Mouse (Mus musculus): ENCODE measurements around the gene Mgat2.
"Not testable (repeated sequence)": the region's sequence is repeated elsewhere in the genome, so short reads cannot be mapped to it uniquely, and the experiment has no call there.

Mgat2 gene

GRCm38 (mm10) chr12:69183583-69184308, at the start of gene Mgat2, which contains the start of gene Rpl36al:
Gene Mgat2, plus strand, starts transcription at chr12:69184157.
Gene Rpl36al, minus strand, starts transcription at chr12:69184083.
- DNase-seq, result peak; percentile 98

GRCm38 (mm10) chr12:69139201-69139600, 44.8 kb upstream of the Mgat2 start:
- DNase-seq, result no peak

DNA sequence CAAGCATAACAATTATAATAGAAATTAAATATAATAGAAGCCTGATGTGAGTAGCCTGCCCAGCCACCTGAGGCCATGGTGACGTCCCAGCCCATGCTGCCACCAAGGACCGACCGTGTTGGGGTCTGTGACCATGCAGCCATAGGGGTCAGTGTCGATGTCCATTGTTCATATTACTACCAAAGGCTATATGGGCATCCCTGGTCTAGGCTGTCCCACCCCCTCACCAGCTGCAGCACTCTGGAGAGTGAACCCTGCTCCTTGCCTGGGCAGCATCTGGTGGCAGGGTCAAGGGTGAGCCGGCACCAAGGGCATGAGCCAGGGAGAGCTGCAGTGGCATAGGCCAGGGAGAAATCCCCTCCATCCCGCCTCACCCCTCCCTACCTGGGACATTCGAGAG, 44.1 kb upstream of the Mgat2 start:
- no peak for DNase-seq

DNA sequence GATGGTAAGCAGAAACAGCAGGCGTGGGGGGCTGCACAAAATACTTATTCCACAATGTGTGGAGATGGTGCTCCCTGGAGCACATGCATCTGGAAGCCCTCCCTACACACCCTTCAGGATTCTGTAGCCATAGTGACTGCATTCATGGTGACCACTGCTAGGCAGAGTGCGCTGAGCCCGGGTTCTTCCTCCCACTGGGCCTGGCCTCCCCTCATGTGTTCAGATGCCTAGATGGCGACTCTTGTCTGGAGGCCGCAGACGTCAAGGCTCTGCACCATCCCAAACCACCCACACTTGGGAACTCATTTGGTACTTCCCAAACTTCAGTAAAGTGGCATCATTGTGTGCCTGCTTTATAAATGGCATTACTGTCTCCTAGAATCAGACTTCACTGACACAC, 40.5 kb upstream of the Mgat2 start:
- no peak for DNase-seq

DNA sequence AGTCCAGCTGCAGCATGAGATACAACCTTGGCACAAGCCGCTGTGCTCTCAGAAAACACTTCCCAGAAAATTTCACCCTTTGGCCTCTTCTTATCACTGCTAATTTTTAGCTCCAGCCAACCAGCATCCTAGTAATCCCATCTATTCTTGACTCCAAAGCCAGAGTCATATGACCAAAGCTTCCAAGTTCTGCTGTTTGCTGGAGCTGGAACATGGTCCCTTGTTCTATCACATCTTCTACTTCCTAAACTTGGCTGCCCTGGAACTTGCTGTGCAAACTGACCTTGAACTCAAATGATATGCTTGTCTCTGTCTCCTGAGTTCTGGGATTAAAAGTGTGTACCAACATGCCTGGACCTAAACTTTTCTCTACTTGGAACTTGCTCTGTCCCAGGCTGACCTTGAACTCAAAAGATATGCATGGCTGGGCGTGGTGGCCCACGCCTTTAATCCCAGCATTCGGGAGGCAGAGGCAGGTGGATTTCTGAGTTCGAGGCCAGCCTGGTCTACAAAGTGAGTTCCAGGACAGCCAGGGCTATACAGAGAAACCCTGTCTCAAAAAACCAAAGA, 36.7 kb upstream of the Mgat2 start:
- no peak for DNase-seq

DNA sequence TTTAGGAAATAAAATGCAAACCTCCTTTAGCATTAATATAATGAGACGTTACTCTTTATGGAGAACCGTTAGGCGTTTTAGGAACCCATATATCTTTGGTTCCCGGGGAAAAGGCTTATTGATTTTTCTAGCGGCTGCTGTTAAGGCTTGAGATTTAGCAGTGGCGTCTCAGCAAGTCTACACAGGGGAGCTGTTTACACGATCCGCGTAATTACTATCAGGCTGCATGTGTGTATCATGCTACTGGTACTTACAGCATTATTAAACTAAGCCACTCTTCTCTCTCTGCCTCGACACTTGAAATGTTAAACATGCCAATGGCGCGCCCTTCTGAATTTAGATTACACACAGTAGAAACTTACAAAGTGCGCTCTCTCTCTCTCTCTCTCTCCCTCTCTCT, 33.9 kb upstream of the Mgat2 start:
- DNase-seq, result no peak

- no peak for DNase-seq
Measured at GRCm38 (mm10) chr12:69155923-69156322, 28.0 kb upstream of the Mgat2 start.

- no peak for DNase-seq
Measured at GRCm38 (mm10) chr12:69156436-69156835, 27.5 kb upstream of the Mgat2 start.

GRCm38 (mm10) chr12:69157107-69157506, 26.9 kb upstream of the Mgat2 start:
- no peak for DNase-seq

- DNase-seq, result no peak
Measured at GRCm38 (mm10) chr12:69158366-69158764, 25.6 kb upstream of the Mgat2 start.

GRCm38 (mm10) chr12:69158765-69159577, 25.0 kb upstream of the Mgat2 start, which contains the start of gene Rps29:
Gene Rps29, minus strand, starts transcription at chr12:69159186.
- DNase-seq, result peak; percentile 99

GRCm38 (mm10) chr12:69159578-69159940, 24.4 kb upstream of the Mgat2 start:
- DNase-seq, result no peak

GRCm38 (mm10) chr12:69160677-69161076, 23.3 kb upstream of the Mgat2 start:
- not testable (repeated sequence) for DNase-seq

- not testable (repeated sequence) for DNase-seq
Measured at GRCm38 (mm10) chr12:69163586-69163985, 20.4 kb upstream of the Mgat2 start.

- no peak for DNase-seq
Measured at GRCm38 (mm10) chr12:69164904-69165303, 19.1 kb upstream of the Mgat2 start.

- not testable (repeated sequence) for DNase-seq
Measured at GRCm38 (mm10) chr12:69166861-69167581, 16.9 kb upstream of the Mgat2 start.

DNA sequence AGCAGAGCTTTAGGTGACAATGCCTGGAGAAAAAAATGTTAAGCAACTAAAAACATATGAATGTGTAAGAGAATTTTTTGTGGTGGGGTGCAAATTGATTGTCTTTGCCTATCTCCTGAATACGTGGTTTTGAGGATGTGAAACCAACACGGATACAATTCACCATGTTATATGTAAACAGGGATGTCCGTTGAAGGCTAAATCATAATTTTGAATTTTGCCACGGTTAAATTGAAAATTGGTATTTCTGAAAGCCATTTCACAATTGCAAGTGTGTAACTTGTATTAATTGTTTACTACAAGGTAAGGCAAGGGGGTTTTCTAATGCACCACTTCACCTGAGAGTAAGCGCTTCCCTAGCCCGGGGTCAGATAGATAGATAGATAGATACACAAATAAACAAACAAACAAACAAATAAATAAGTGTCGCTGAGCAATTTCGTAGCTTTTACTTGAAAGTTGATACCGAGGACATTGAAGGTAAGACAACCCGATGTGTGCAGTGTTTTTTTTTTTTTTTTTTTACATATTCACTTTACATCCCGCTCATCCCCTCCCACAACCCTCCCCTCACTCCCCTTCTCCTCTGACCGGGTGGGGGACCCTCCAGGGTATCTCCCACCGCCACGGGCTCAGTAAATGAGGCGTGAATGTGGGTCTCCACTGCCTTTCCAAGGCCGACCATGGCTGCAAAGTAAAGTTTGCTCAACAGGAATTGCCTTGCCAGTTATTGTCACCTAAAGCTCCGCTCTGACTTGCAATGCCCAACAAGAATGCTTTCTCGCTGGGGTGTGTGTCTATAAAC, 16.1 kb upstream of the Mgat2 start:
- DNase-seq, result no peak

- DNase-seq, result peak; percentile 82
Measured at GRCm38 (mm10) chr12:69168461-69169106, 15.4 kb upstream of the Mgat2 start, which contains the start of gene Lrr1. Gene Lrr1, plus strand, starts transcription at chr12:69168814.

DNA sequence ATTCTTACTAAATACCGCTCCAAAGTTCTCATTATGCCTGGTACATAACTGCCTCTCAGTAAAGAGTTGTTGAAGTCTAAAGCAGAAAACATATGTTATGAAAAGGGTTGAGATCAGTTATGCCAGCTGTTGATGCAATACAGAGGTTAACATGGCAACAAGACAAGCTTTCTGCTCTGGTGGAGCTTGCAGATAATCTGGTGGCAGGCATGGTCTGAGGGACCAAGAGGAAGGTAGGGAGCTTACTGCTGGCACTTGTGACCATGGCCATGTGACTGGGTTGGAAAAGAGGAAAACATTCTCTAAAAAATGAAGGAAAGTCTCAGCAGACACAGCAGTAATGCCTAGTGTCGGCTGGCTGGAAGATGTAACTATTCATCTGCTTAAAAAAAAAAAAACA, 12.7 kb upstream of the Mgat2 start:
- no peak for DNase-seq

DNA sequence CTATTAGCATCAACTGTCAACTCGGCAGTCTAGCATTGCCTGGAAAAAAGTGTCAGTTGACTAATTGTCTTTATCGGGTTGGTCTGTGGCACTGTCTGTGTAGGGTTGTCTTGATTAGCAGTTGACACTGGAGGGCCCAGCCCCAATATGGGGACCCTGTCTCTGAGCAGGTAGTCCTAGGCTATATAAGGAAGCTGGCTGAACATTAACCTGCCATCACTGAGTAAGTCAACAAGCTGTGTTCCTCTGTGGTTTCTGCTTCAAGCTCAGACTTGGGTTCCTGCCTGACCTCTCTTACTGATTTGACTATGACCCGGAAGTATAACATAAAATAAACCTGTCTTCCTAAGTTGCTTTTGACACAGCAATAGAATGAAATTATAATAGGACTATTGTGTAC, 8.0 kb upstream of the Mgat2 start:
- DNase-seq, result no peak

- DNase-seq, result no peak
Measured at GRCm38 (mm10) chr12:69177526-69177925, 6.4 kb upstream of the Mgat2 start.

- no peak for DNase-seq
Measured at GRCm38 (mm10) chr12:69179371-69179770, 4.6 kb upstream of the Mgat2 start.
